Mouse (Mus musculus): ENCODE data around the gene Zic4. TPM values are rescaled to one million over a fixed set of nuclear protein-coding genes. Genes with fewer than 3 reads are reported as not detected.

Gene Zic4
- polyA plus RNA-seq, 1 experiment, result 2.6 TPM

DNA sequence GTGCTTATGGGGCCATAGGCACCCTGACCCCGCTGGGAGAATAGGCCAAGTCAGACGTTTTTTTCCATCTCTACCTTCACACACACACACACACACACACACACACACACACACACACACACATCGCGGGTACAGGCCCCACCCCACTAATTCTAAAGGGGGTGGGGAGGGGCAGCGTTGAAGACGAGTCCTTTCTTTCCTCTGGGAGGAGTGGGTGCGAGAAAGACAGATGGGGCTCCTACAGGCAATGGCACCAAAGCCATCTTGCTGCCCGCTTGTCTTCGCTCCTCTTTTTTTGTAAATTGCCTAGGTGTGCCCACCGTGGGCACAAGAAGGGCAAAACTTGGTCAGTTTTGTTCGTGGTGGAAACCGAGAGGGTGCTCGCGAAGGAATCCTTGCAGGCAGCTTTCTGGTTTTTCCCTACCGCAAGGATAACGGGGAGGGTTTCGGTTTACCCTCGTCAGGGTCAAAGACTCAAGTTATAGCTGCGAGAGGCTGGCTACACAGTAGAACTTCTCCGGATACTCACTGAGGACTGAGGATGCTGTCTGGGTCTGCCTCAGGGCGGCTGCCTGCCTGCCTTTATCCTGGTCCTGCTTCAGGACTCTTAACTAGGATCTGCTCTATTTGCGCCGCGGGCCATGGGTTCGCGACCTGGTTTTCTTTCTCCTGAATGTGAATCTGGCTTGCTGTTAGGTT, 7.2 kb downstream of the Zic4 start:
- Histone ChIP-seq H3K4me3 (ENCODE audit: insufficient read depth, low read length) (no peak overlapping the region; the same call in 1 of the 2 replicates), H3K4me1 (ENCODE audit: control insufficient read depth, insufficient read depth, low read length) (no peaks in the 10 kb centered on the region), H3K27ac (ENCODE audit: insufficient read depth, low read length) (no peak overlapping the region)
- TF ChIP-seq POLR2A (IDR thresholded peaks at IDR 0.05; ENCODE audit: low read depth, low read length) (no peak), CTCF (IDR thresholded peaks at IDR 0.05; ENCODE audit: borderline replicate concordance, insufficient read depth, low read length) (no peak)

DNA sequence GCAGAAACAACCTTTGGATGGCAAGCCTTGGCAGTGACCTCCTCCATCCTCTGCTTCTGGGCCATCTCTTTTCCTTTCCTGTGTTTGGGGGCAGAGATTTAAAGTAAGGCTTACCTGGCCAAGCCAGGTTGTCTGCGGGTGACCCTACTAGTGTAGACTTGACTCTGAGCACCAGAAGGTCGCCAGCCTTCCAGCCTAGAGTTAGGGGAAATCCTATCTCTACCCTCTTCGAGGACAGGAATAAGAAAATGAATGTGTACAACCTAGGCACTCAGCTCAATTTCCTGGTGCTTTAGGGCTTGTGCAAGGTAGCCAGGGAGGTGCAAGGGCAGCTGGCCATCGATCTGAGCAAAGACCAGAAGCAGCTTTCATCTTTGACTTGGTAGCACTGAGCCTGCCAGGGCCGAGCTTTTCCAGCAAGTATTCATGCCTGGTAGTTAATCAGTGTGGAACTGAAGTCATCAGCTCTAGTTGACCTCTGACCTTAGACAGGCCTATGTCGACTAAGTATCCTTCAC, 8.0 kb downstream of the Zic4 start:
- Histone ChIP-seq H3K27ac (ENCODE audit: insufficient read depth, low read length) (no peak overlapping the region), H3K4me3 (ENCODE audit: insufficient read depth, low read length) (peak overlapping the region; percentile 9; the same call in 1 of the 2 replicates), H3K4me1 (ENCODE audit: control insufficient read depth, insufficient read depth, low read length) (no peaks in the 10 kb centered on the region)
- TF ChIP-seq CTCF (IDR thresholded peaks at IDR 0.05; ENCODE audit: borderline replicate concordance, insufficient read depth, low read length), result no peak
- no peak for TF ChIP-seq POLR2A (IDR thresholded peaks at IDR 0.05; ENCODE audit: low read depth, low read length)

GRCm38 (mm10) chr9:91371011-91371410, 8.8 kb downstream of the Zic4 start:
- no peak overlapping the region for H3K4me3 ChIP-seq (ENCODE audit: insufficient read depth, low read length)
- no peaks in the 10 kb centered on the region for H3K4me1 ChIP-seq (ENCODE audit: control insufficient read depth, insufficient read depth, low read length)
- no peak for TF ChIP-seq POLR2A (IDR thresholded peaks at IDR 0.05; ENCODE audit: low read depth, low read length)
- no peak for TF ChIP-seq CTCF (IDR thresholded peaks at IDR 0.05; ENCODE audit: borderline replicate concordance, insufficient read depth, low read length)
- H3K27ac ChIP-seq (ENCODE audit: insufficient read depth, low read length), result no peak overlapping the region

DNA sequence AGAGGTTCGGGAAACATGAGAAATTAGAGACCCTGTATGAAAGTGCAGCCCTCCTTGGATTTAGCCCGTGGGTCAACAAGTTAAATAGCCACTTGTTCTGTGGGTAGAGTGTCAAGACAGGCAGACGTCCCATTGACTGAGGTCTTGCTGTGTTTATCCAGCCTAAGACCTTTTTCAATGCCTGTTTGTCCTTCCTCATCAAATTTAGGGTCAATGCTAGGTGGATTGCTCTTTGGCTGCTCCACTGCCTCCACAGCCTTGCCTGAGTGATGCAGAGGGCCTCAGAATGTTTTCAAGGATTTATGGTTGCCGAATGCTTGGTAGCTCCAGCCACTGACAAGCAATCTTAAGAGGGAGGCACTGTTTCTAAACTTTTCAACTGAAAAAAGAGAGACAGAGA, 9.4 kb downstream of the Zic4 start:
- no peak for TF ChIP-seq CTCF (IDR thresholded peaks at IDR 0.05; ENCODE audit: borderline replicate concordance, insufficient read depth, low read length)
- no peak for TF ChIP-seq POLR2A (IDR thresholded peaks at IDR 0.05; ENCODE audit: low read depth, low read length)
- no peaks in the 10 kb centered on the region for H3K4me1 ChIP-seq (ENCODE audit: control insufficient read depth, insufficient read depth, low read length)
- no peak overlapping the region for H3K27ac ChIP-seq (ENCODE audit: insufficient read depth, low read length)
- H3K4me3 ChIP-seq (ENCODE audit: insufficient read depth, low read length), result no peak overlapping the region

DNA sequence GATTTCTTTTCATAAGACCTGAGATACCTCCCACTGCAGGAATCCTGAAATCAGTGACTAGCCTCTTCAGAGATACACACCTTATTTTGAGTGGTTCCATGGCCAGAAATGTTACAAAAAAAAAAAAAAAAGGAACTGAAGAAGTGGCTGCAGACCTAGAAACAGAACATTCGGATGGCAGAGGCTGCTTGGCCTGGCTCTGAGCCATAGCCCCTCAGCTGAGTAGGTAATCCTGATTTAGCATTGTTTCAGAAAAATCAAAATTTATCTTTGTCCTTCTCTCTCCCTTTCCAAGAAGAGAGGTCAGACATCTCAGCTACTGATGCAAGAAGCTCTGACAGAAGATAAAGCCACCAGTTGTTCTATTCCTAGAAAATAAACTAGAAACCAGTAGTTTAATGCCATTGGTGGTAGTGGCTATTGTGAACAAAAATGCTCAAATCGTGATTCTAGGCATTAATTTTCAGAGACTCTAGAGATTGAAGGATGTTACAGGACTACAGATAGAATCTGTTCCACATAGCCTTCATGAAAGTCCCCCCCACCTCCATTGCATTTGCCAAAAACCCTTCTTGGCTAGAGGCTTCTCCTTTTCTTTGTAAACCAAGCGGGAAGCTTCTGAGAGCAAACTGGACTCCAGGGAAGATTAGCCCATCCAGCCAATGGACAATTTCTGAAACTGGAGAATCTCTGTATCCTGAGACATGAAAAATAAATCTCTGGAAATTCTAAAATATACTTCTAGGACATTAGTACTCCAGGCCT, 11.8 kb downstream of the Zic4 start:
- no peaks in the 10 kb centered on the region; the same call in 1 of the 2 replicates for H3K4me1 ChIP-seq (ENCODE audit: control insufficient read depth, insufficient read depth, low read length)
- TF ChIP-seq POLR2A (IDR thresholded peaks at IDR 0.05; ENCODE audit: low read depth, low read length), result no peak
- TF ChIP-seq CTCF (IDR thresholded peaks at IDR 0.05; ENCODE audit: borderline replicate concordance, insufficient read depth, low read length), result no peak
- no peak overlapping the region for H3K4me3 ChIP-seq (ENCODE audit: insufficient read depth, low read length)
- no peak overlapping the region for H3K27ac ChIP-seq (ENCODE audit: insufficient read depth, low read length)

DNA sequence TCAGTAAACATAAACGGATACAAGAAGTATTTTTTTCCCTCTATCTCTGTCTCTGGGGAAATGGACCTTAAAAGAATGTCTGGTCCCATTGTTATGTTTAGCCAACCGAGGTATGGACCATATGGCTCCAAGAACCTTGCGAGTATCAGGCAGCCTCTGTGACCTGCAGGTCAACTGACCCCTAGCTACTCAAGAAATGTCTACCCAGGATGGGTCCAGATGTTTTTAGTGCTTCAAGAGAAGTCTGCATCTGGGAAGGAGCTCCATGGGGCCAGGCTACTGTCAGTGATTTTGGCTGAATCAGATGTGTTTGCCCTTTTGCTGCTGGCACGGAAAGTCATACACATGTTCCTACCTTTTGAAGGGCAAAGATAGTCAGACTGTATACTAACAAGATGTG, 12.5 kb downstream of the Zic4 start:
- no peak overlapping the region for H3K27ac ChIP-seq (ENCODE audit: insufficient read depth, low read length)
- no peaks in the 10 kb centered on the region; the same call in 1 of the 2 replicates for H3K4me1 ChIP-seq (ENCODE audit: control insufficient read depth, insufficient read depth, low read length)
- H3K4me3 ChIP-seq (ENCODE audit: insufficient read depth, low read length), result no peak overlapping the region
- no peak for TF ChIP-seq POLR2A (IDR thresholded peaks at IDR 0.05; ENCODE audit: low read depth, low read length)
- TF ChIP-seq CTCF (IDR thresholded peaks at IDR 0.05; ENCODE audit: borderline replicate concordance, insufficient read depth, low read length), result no peak

- Histone ChIP-seq H3K4me1 (ENCODE audit: control insufficient read depth, insufficient read depth, low read length) (no peaks in the 10 kb centered on the region; the same call in 1 of the 2 replicates), H3K27ac (ENCODE audit: insufficient read depth, low read length) (no peak overlapping the region), H3K4me3 (ENCODE audit: insufficient read depth, low read length) (no peak overlapping the region)
- no peak for TF ChIP-seq CTCF (IDR thresholded peaks at IDR 0.05; ENCODE audit: borderline replicate concordance, insufficient read depth, low read length)
- TF ChIP-seq POLR2A (IDR thresholded peaks at IDR 0.05; ENCODE audit: low read depth, low read length), result no peak
Observed at GRCm38 (mm10) chr9:91377036-91377872, 15.0 kb downstream of the Zic4 start.

GRCm38 (mm10) chr9:91377873-91378150, 15.6 kb downstream of the Zic4 start:
- Histone ChIP-seq H3K4me1 (ENCODE audit: control insufficient read depth, insufficient read depth, low read length) (no peaks in the 10 kb centered on the region; the same call in 1 of the 2 replicates), H3K4me3 (ENCODE audit: insufficient read depth, low read length) (no peak overlapping the region), H3K27ac (ENCODE audit: insufficient read depth, low read length) (no peak overlapping the region)
- no peak for TF ChIP-seq CTCF (IDR thresholded peaks at IDR 0.05; ENCODE audit: borderline replicate concordance, insufficient read depth, low read length)
- TF ChIP-seq POLR2A (IDR thresholded peaks at IDR 0.05; ENCODE audit: low read depth, low read length), result no peak

GRCm38 (mm10) chr9:91378411-91379299, 16.4 kb downstream of the Zic4 start:
- H3K27ac ChIP-seq (ENCODE audit: insufficient read depth, low read length), result no peak overlapping the region
- no peaks in the 10 kb centered on the region; the same call in 1 of the 2 replicates for H3K4me1 ChIP-seq (ENCODE audit: control insufficient read depth, insufficient read depth, low read length)
- TF ChIP-seq CTCF (IDR thresholded peaks at IDR 0.05; ENCODE audit: borderline replicate concordance, insufficient read depth, low read length) (no peak), POLR2A (IDR thresholded peaks at IDR 0.05; ENCODE audit: low read depth, low read length) (no peak)
- H3K4me3 ChIP-seq (ENCODE audit: insufficient read depth, low read length), result no peak overlapping the region

Data from embryonic fibroblast, embryonic 13.5 days (primary cell).